Mouse (Mus musculus) spleen, adult 2 months (tissue): Measurements from ENCODE around the gene Sugt1.
A peak's percentile ranks its signal among the peaks of the same experiment; 100 is the strongest.

Source experiments
- CTCF ChIP-seq: fragments of 200-500 bp; IDR thresholded peaks from 2 replicates; pipeline ENCODE4 v1.5.1; 2011; ENCODE audit warnings: mild to moderate bottlenecking, inconsistent platforms; ENCODE audit not compliant: insufficient read depth, insufficient read length, insufficient replicate concordance; ENCODE audit errors: extremely low read depth
- POLR2A ChIP-seq: fragments of 200-500 bp; IDR thresholded peaks from 2 replicates; pipeline ENCODE4 v1.6.1; 2011; ENCODE audit warnings: low read depth, low read length, inconsistent platforms

DNA sequence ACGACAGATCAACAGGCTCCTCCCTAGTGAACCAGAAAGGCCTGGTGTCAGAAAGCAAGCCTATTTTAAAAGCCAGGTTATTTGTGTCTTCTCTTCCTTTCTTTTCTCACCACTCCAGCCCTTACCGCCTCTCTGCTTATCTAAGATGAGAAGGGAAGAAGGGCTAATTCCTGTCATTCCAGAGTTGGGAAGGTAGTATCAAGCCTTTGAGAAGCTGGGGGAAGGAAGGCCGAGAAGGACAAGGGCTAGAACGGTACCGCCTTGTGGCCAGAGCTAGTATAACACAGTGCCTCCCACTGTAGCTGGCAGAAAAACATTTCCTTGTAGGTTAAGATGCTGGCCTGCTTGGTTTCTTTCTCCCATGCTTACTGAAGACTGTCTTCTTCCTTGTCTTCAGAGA, 24.7 kb upstream of the Sugt1 start:
- TF ChIP-seq POLR2A (no peak), CTCF (peak; percentile 38; the same call in 1 of the 2 replicates)
